Mouse (Mus musculus) thymus, adult 2 months (tissue): Measurements from ENCODE around the gene Hpcal1. TPM values are rescaled to one million over a fixed set of nuclear protein-coding genes. Genes with fewer than 3 reads are reported as not detected.

Experiments
- DNase-seq: peaks from one replicate; pipeline ENCODE4 v3.0.0; 2021
- H3K27ac ChIP-seq: fragments of 200-500 bp; 2 replicates; pipeline ENCODE4 v1.5.1; 2012; ENCODE audit warnings: low read length, control low read depth; ENCODE audit not compliant: control insufficient read depth, insufficient read depth
- H3K27me3 ChIP-seq: fragments of 200-500 bp; 2 replicates; pipeline ENCODE4 v1.6.1; 2012; ENCODE audit warnings: mild to moderate bottlenecking, low read length, moderate library complexity, mixed read lengths; ENCODE audit not compliant: control insufficient read depth, insufficient read depth
- H3K36me3 ChIP-seq: fragments of 200-500 bp; 2 replicates; pipeline ENCODE4 v1.6.1; 2012; ENCODE audit warnings: mild to moderate bottlenecking, low read length, moderate library complexity; ENCODE audit not compliant: control insufficient read depth, insufficient read depth
- H3K4me1 ChIP-seq: fragments of 200-500 bp; replicated peaks from 2 replicates; pipeline ENCODE4 v1.6.1; 2012; ENCODE audit warnings: low read length; ENCODE audit not compliant: control insufficient read depth, insufficient read depth
- H3K4me3 ChIP-seq: fragments of 200-500 bp; 2 replicates; pipeline ENCODE4 v1.5.1; 2012; ENCODE audit warnings: mild to moderate bottlenecking, low read length, control low read depth, moderate library complexity; ENCODE audit not compliant: control insufficient read depth, insufficient read depth
- CTCF ChIP-seq: fragments of 200-500 bp; IDR thresholded peaks from 2 replicates; pipeline ENCODE4 v1.5.1; 2012; ENCODE audit warnings: mild to moderate bottlenecking, control low read depth, low read length, moderate library complexity, borderline replicate concordance; ENCODE audit not compliant: control insufficient read depth, poor library complexity, insufficient read depth; ENCODE audit errors: extremely low read depth
- POLR2A ChIP-seq: fragments of 200-500 bp; IDR thresholded peaks from 2 replicates; pipeline ENCODE4 v1.6.1; 2012; ENCODE audit warnings: mild to moderate bottlenecking, low read length, control low read depth, moderate library complexity; ENCODE audit not compliant: control insufficient read depth, poor library complexity, insufficient read depth; ENCODE audit errors: extremely low read depth
- WGBS: fragments of 180-500 bp; shearing (Covaris S2); methylation state at CpG from one replicate; pipeline ENCODE4 v1.1.7; 2018; 5-methylcytosine and 5-hydroxymethylcytosine counted together
- polyA plus RNA-seq: library from polyadenylated mRNA; depleted of rRNA; stranded (reverse); fragments of >200 nt; gene quantifications from 2 replicates; pipeline ENCODE4 v1.2.3, GENCODE M21; 2012

The Hpcal1 gene
- polyA plus RNA-seq, 1 experiment: 322 TPM

DNA sequence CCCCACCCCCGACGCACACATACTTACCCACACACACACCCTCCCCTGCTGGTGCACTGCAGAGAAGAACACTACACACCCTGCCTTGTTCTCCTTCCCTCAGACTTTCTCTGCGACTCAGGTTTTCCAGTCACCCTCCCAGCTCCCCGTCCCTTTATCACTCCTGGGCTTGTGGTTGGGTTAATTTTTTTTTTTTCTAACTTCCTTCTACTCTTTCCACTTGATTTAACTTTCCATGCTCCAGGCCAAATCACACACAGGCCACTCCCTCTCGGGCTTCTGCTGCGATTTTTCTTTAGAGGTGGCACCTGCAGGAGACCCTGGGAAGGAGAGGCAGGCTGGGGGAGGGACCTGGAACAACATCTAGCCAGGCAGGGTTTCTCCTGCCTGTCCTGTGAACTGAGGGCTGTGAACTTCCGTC is 24.7 kb upstream of the Hpcal1 start:
- Histone ChIP-seq H3K27me3 (no peaks in the 10 kb centered on the region), H3K4me3 (no peak overlapping the region), H3K27ac (no peak overlapping the region), H3K36me3 (no peaks in the 10 kb centered on the region), H3K4me1 (no peaks in the 10 kb centered on the region; the same call in 1 of the 2 replicates)
- no peak for DNase-seq
- 66% methylated on average over 7 of the region's 7 CpGs for WGBS
- TF ChIP-seq POLR2A: no peak
- TF ChIP-seq CTCF: no peak

DNA sequence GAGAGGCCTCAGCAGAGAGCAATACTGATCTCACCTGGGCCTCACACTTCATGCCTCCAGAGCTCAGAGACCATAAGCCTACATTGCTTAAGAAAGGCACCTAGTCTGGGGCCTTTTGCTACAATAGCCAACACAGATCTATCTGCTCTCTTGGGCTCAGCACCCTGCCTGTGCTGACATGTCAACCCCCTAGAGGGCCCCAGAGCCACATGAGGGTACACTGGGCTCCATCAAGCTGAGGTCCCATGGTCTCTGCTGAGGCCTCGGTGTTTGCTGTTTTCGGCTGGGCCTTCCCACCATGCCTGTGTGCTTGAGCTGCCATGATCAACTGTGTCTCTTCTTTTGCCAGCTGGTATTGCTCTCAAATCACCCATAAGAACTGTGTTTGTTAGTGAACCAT is 24.0 kb upstream of the Hpcal1 start:
- DNase-seq: peak; percentile 53
- WGBS: 78% methylated on average over 2 of the region's 2 CpGs
- H3K4me3 ChIP-seq: no peak overlapping the region

DNA sequence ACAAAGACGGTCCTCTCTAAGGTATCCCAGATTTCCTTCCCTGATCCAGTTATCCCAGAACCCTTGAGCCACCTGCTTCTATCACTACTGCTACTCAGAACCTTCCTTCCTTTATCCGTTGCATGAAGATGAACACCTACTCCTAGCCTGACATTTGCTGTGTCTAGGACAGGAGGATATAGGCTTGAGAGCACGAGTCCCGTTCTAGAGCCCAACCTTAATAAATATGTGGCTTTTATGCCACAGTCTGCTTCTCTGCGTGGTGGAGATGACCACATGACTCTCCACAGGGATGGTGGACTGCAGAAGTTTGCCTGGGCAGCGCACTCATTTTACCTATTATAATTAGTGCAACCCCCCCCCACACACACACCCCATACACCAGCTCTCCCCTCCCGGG is 16.9 kb upstream of the Hpcal1 start:
- no peak for TF ChIP-seq CTCF
- no peak for TF ChIP-seq POLR2A
- H3K27me3 ChIP-seq: no peaks in the 10 kb centered on the region
- H3K4me3 ChIP-seq: no peak overlapping the region
- no peak overlapping the region for H3K27ac ChIP-seq
- WGBS: 74% methylated on average over 7 of the region's 7 CpGs
- DNase-seq: no peak
- H3K4me1 ChIP-seq: peaks cover 7% of the 10 kb centered on the region
- H3K36me3 ChIP-seq: no peaks in the 10 kb centered on the region

More for the DNA sequence above, 24.0 kb upstream of the Hpcal1 start:
- Histone ChIP-seq H3K27me3 (no peaks in the 10 kb centered on the region), H3K27ac (no peak overlapping the region), H3K4me1 (no peaks in the 10 kb centered on the region; the same call in 1 of the 2 replicates), H3K36me3 (no peaks in the 10 kb centered on the region)
- TF ChIP-seq POLR2A (no peak), CTCF (peak; percentile 61; the same call in 1 of the 2 replicates)

DNA sequence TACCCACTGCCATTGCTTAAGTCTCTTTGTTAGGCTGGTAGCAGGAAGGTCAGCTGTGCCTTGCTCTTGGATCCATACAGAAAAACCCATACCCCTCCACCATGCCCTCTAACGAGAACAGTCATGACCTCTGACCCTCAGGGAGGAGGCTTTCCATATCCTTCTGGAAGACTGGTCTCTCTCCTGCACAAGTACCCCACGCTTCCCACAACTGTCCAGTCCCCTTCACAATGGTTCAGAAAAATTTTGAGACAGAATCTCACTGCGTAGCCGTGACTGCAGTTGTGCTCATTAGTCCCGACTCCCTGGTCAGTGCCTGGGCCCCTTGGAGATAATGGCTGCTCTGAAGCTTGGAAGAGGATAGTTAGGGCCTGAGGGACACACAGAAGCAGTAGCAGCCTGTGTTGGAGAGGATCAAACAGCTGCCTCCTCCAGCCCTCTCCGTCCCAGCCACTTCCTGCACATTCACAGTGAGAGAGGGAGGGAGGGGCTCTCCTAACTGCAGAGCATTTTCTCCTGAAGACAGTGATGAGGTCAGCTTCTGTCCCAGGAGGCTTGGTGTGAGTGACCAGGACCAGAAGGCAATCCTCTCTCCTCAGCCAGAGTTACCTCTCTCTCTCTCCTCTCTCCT is 16.4 kb upstream of the Hpcal1 start:
- H3K4me1 ChIP-seq: peaks cover 7% of the 10 kb centered on the region
- no peak for DNase-seq
- 69% methylated on average over 6 of the region's 6 CpGs for WGBS

DNA sequence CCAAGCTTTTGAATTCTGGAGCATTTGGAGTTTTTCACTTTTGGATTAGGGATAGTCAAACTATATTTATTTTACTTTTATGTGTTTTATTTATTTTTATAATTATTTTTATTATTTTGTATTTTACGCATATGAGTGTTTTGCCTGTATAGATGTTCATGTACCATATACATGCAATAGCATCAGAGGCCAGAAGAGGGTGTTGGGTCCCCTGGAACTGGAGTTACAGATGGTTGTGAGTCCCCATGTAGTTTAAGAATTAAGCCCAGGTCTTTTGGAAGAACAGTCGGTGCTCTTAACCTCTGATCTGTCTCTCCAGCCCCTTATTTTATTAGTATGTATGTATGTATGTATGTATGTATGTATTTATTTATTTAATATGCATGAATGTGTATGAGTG is 12.9 kb upstream of the Hpcal1 start:
- H3K36me3 ChIP-seq: no peaks in the 10 kb centered on the region
- WGBS: 72% methylated on average over 2 of the region's 2 CpGs
- no peak for TF ChIP-seq POLR2A
- no peak for TF ChIP-seq CTCF
- no peaks in the 10 kb centered on the region for H3K27me3 ChIP-seq
- H3K4me1 ChIP-seq: peaks cover 7% of the 10 kb centered on the region
- no peak overlapping the region for H3K4me3 ChIP-seq
- peak; percentile 61 for DNase-seq
- H3K27ac ChIP-seq: no peak overlapping the region

More for the DNA sequence above, 16.4 kb upstream of the Hpcal1 start:
- TF ChIP-seq CTCF (no peak), POLR2A (no peak)
- Histone ChIP-seq H3K36me3 (no peaks in the 10 kb centered on the region), H3K27ac (no peak overlapping the region), H3K4me3 (no peak overlapping the region), H3K27me3 (no peaks in the 10 kb centered on the region)

DNA sequence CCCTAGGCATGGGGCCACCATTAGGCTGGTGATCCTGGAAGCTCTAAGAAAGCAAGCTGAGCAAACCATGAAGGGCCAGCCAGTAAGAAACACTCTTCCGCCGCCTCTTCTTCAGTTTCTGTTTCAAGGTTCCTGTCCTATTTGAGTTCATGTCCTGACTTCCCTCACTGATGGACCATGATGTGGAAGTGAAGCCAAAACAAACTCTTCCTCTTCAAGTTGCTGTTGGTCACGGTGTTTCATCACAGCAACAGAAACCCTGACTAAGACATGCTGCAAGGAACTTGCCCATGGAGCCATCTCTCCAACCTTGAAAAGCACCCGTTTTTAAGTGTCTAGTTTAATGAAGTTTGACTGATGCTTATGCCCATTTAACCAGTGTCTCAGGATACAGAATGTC is 11.1 kb upstream of the Hpcal1 start:
- no peaks in the 10 kb centered on the region for H3K36me3 ChIP-seq
- no peak overlapping the region for H3K27ac ChIP-seq
- no peaks in the 10 kb centered on the region for H3K27me3 ChIP-seq
- peaks cover 1% of the 10 kb centered on the region for H3K4me1 ChIP-seq
- TF ChIP-seq CTCF: no peak
- TF ChIP-seq POLR2A: no peak
- H3K4me3 ChIP-seq: no peak overlapping the region
- WGBS: 89% methylated on average over 4 of the region's 4 CpGs
- no peak for DNase-seq

DNA sequence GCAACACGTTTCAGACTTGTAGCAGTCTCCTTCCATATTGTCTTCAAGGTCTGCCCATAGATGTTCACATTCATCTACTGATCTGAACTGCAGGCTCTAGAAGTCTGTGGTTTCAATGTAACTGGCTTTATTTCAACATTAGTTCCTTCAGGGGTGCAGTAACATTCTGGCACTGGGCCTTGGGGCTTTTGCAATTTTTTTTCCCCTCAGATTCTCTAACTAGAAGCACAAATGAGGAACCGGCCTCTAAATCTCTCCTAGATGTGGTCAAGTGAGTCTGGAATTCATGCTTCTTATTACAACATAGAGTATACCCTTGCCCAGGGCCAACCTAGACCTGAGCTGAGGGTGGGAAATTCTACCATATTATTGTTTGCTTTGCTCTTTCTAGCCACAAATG is 8.5 kb upstream of the Hpcal1 start:
- no peak for TF ChIP-seq CTCF
- no peak for TF ChIP-seq POLR2A
- Histone ChIP-seq H3K27me3 (no peaks in the 10 kb centered on the region), H3K4me1 (peaks cover 15% of the 10 kb centered on the region), H3K4me3 (no peak overlapping the region), H3K36me3 (no peaks in the 10 kb centered on the region), H3K27ac (no peak overlapping the region)
- WGBS: 74% methylated on average over 2 of the region's 2 CpGs
- DNase-seq: no peak
